Mouse (Mus musculus) forebrain, embryonic 12.5 days (tissue): ENCODE measurements around the gene Znrf1. TPM values are rescaled to one million over a fixed set of nuclear protein-coding genes. Genes with fewer than 3 reads are reported as not detected.

ENCODE experiments used
- ATAC-seq: fragments of 200-750 bp; cut with Nextera tagmentation; 2 replicates; pipeline ENCODE4 v1.8.0; 2017; ENCODE audit warnings: moderate TSS enrichment; ENCODE audit not compliant: low FRiP score
- H3K27ac ChIP-seq: fragments of 300-500 bp; sonication (generic); 2 replicates; pipeline ENCODE4 v1.5.1; 2016; ENCODE audit warnings: mild to moderate bottlenecking
- H3K27me3 ChIP-seq: fragments of 300-500 bp; sonication (generic); 2 replicates; pipeline ENCODE4 v1.6.1; 2016; ENCODE audit warnings: mild to moderate bottlenecking
- H3K36me3 ChIP-seq: fragments of 300-500 bp; sonication (generic); replicated peaks from 2 replicates; pipeline ENCODE4 v1.6.1; 2016; ENCODE audit warnings: mild to moderate bottlenecking
- H3K4me1 ChIP-seq: fragments of 300-500 bp; sonication (generic); 2 replicates; pipeline ENCODE4 v1.6.1; 2016
- H3K4me2 ChIP-seq: fragments of 300-500 bp; sonication (generic); 2 replicates; pipeline ENCODE4 v1.6.1; 2016; ENCODE audit warnings: mild to moderate bottlenecking, moderate library complexity
- H3K4me3 ChIP-seq: fragments of 300-500 bp; sonication (generic); replicated peaks from 2 replicates; pipeline ENCODE4 v1.5.1; 2016; ENCODE audit warnings: mild to moderate bottlenecking
- H3K9ac ChIP-seq: fragments of 300-500 bp; sonication (generic); 2 replicates; pipeline ENCODE4 v1.6.1; 2016; ENCODE audit warnings: mild to moderate bottlenecking
- H3K9me3 ChIP-seq: fragments of 300-500 bp; sonication (generic); 2 replicates; pipeline ENCODE4 v1.6.1; 2016
- WGBS: fragments of 180-500 bp; shearing (Covaris S2); methylation state at CpG from one replicate; pipeline ENCODE4 v1.1.7; 2016; 5-methylcytosine and 5-hydroxymethylcytosine counted together
- polyA plus RNA-seq: library from polyadenylated mRNA; unstranded; fragments of >200 nt; fragmentation: Nextera tagmentation; extraction: Ambion mirVana; gene quantifications from 2 replicates; pipeline ENCODE4 v1.2.1, GENCODE M21; 2016

Znrf1 gene
- polyA plus RNA-seq, 1 experiment from 2014 or later, result 73.8 TPM

DNA sequence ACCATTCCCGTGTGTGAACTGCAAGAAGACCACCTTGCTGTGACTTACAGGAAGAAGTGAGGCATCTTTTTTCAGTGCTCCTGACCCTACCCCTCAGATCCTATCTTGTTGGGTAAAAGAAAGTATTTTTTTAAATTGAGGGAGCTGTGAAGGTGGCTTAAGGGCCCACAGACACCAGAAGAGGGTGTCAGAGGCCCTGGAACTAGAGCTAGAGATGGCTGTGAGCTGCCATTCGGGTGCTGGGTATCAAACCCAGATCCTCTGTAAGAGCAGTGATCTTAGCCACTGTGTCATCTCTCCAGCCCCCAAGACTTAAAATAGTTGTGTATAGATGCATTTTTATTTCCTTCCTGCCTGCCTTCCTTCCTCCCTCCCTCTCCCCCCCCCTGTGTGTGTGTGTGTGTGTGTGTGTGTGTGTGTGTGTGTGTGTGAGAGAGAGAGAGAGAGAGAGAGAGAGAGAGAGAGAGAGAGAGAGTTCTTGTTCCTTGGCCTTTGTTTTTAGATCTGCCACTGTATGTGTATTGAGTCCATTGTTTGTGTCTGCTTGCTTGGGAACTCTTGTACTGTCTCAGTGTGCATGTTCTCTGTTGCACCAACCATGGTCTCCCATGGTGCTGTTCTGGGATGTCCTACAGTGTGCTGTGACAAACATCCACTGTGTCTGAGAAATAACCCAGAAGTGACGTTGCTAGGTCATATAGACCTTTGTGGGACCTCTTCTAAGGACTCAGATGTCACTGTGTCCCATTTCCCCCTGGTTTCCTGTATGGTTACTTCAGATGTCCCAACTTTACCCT is 58.3 kb downstream of the Znrf1 start:
- ATAC-seq, result no peak
- H3K9me3 ChIP-seq, result no peaks in the 10 kb centered on the region
- no peak overlapping the region for H3K9ac ChIP-seq
- no peak overlapping the region for H3K4me3 ChIP-seq
- no peak overlapping the region for H3K27ac ChIP-seq
- no peaks in the 10 kb centered on the region for H3K27me3 ChIP-seq
- WGBS, result 91% methylated on average over 3 of the region's 3 CpGs
- no peak overlapping the region for H3K4me2 ChIP-seq
- H3K36me3 ChIP-seq, result no peaks in the 10 kb centered on the region
- peaks cover 45% of the 10 kb centered on the region for H3K4me1 ChIP-seq

DNA sequence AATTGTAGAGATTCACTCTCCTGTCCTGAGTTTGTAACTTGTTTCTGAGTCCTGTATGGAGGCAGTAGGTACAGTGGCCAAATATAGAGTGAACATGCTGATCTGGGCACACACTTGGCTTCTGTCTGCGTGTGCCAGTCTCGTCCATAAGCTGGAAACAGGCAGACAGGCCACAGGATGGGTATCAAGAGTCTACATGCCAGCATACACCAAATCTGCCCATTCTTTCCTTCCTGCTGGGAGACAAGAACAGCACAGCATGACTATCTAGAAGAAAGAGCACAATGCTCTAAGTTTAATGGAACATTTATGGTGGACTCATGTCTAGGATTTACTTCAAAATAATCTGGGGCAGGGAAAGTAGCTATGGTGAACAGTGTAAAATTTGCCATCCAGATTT is 59.1 kb downstream of the Znrf1 start:
- Histone ChIP-seq H3K9me3 (no peaks in the 10 kb centered on the region), H3K27ac (no peak overlapping the region), H3K4me1 (peaks cover 45% of the 10 kb centered on the region), H3K27me3 (no peaks in the 10 kb centered on the region), H3K4me3 (no peak overlapping the region), H3K9ac (no peak overlapping the region), H3K4me2 (no peak overlapping the region), H3K36me3 (no peaks in the 10 kb centered on the region)
- no peak for ATAC-seq
- WGBS, result 95% methylated on average over 2 of the region's 2 CpGs

DNA sequence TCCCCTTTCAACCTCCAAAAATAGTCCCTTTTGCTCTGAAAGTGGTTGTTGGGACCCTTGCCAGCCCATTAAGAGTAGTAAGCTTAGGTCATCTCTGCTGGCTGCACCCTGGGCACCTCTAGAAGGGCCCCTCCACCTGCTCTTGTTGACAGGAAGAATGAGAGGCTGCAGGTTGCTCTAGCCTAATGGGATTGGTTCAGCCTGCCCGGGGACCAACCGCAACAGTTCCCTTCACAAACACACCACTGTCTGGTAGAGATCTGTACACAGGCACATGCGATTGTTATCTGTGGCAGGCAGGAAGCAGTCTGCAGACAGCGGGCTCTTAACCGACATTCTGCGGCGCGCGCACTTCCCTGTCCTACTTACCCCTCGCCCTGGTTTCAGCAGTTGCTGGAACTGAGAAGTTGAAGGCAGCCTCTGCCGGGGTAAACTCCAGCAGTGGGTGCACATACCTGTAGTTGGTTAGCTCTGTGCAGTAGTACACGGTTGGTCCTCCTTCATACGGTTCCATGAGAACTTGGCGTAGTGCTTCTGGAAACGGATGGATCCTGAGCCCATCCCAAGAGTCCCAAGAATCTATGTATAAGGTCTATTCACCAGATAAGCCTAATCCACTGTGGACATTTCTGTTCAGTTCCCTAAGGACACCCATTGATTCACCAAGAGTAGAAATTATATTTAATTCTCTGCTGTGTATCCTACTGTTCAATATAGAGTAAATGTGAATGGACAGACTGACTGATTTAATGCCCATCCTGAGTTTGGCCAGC is 60.0 kb downstream of the Znrf1 start:
- Histone ChIP-seq H3K4me3 (no peak overlapping the region), H3K4me1 (peaks cover 45% of the 10 kb centered on the region), H3K9me3 (no peaks in the 10 kb centered on the region), H3K27ac (no peak overlapping the region), H3K4me2 (no peak overlapping the region), H3K36me3 (no peaks in the 10 kb centered on the region), H3K27me3 (no peaks in the 10 kb centered on the region), H3K9ac (no peak overlapping the region)
- ATAC-seq, result no peak
- 90% methylated on average over 15 of the region's 15 CpGs for WGBS

DNA sequence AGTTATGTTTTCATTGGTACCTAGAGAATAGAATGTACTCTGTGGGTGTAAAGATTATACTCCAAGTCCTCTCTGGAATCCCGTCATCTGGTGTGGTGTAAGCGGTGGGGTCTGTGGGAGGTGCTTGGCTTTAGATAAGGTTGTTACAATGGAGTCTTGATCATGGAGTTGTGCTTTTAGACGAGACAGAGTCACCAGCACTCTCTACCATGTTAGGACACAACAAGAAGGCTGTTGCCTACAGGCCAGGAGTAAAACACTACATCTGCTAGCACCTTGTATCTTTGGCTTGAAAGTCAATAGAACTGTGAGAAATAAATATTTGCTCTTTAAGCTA is 60.6 kb downstream of the Znrf1 start:
- Histone ChIP-seq H3K4me2 (no peak overlapping the region), H3K27ac (no peak overlapping the region), H3K9me3 (no peaks in the 10 kb centered on the region), H3K27me3 (no peaks in the 10 kb centered on the region), H3K4me1 (peaks cover 45% of the 10 kb centered on the region), H3K36me3 (no peaks in the 10 kb centered on the region), H3K9ac (no peak overlapping the region), H3K4me3 (no peak overlapping the region)
- no peak for ATAC-seq
- WGBS, result 71% methylated on average over 3 of the region's 3 CpGs

DNA sequence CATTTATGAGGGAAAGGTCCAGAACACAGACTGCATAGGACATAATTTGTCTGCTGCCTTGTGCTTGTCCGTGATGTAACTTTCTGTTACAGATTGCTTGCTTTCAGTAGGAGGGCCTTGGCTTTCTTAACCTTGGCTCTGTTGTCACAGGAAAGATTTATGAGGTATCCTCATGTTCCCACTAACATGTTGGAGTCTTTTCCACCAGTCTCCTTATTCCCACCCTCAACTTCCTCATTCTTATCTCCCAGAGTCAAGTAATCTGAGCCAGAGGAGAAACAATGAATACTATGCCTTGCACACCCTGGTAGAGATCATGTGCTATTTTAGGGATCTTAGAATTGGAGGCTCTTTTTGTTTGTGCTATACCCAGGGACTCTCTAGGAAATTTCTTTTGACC is 61.4 kb downstream of the Znrf1 start:
- peaks cover 38% of the 10 kb centered on the region for H3K4me1 ChIP-seq
- ATAC-seq, result no peak
- H3K4me2 ChIP-seq, result no peak overlapping the region
- H3K27me3 ChIP-seq, result no peaks in the 10 kb centered on the region
- no peak overlapping the region for H3K9ac ChIP-seq
- WGBS, result 92% methylated on average over 1 of the region's 1 CpGs
- no peaks in the 10 kb centered on the region for H3K9me3 ChIP-seq
- H3K36me3 ChIP-seq, result no peaks in the 10 kb centered on the region
- H3K27ac ChIP-seq, result no peak overlapping the region
- no peak overlapping the region for H3K4me3 ChIP-seq

DNA sequence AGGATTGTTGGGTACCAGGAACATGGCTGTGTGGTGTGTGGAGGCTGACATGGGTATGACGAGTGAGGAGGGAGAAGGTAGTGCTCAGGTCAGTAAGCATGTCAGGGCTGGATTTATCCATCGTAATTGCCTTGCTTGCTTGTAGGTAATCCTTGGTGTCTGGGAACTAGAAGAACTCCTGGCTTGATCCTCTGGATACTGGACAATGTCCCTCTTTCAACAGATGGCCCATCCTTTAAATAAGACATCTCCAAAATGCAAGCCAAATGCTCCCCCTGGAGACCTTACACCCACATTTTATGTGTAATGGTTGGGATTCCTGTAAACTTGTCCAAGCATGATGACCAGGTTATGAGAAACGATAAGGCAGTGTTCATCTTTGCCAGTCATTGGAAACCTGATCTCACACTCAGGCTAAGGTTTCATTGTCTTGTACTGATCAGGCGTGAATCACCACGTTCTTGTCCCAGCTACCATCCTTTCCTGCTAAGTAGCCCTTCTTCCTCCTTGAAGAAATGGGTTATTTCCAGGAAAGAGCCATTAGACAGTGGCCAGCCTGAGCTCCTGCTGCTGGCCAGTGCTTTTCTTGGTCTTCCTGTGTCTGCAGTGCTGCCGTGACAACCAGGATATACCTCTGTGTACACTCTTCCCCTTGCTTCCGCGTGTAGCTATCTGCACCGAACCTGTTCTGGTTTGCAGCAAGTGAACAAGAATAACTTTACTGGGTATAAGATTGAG is 64.0 kb downstream of the Znrf1 start:
- WGBS, result 82% methylated on average over 9 of the region's 9 CpGs
- Histone ChIP-seq H3K4me3 (no peak overlapping the region), H3K36me3 (no peaks in the 10 kb centered on the region), H3K4me2 (no peak overlapping the region), H3K27me3 (no peaks in the 10 kb centered on the region), H3K9me3 (no peaks in the 10 kb centered on the region), H3K9ac (no peak overlapping the region), H3K27ac (no peak overlapping the region), H3K4me1 (peaks cover 16% of the 10 kb centered on the region)
- no peak for ATAC-seq

DNA sequence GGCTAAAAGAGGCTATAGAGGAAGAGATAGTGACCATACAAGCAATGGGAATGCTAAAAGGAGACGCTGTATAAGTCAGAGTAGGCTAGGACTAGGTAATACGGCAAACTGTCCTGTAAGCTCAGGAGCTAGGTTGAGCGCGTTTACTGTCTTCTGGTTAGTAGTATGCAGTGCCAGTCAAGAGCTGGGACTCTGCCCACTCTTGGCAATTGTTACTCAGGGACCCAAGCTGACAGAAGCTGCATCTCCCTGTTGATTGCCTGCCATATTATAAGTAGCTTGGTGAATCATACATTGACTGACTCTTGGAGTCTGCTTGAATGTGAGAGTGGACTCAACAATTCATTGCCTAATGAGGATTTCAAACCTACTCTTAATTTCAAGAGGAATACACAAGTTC is 66.2 kb downstream of the Znrf1 start:
- no peak overlapping the region for H3K9ac ChIP-seq
- H3K4me3 ChIP-seq, result no peak overlapping the region
- no peaks in the 10 kb centered on the region for H3K36me3 ChIP-seq
- H3K27me3 ChIP-seq, result no peaks in the 10 kb centered on the region
- no peaks in the 10 kb centered on the region; the same call in 1 of the 2 replicates for H3K4me1 ChIP-seq
- H3K4me2 ChIP-seq, result no peak overlapping the region
- H3K27ac ChIP-seq, result no peak overlapping the region
- no peaks in the 10 kb centered on the region for H3K9me3 ChIP-seq
- 97% methylated on average over 4 of the region's 4 CpGs for WGBS
- ATAC-seq, result no peak

DNA sequence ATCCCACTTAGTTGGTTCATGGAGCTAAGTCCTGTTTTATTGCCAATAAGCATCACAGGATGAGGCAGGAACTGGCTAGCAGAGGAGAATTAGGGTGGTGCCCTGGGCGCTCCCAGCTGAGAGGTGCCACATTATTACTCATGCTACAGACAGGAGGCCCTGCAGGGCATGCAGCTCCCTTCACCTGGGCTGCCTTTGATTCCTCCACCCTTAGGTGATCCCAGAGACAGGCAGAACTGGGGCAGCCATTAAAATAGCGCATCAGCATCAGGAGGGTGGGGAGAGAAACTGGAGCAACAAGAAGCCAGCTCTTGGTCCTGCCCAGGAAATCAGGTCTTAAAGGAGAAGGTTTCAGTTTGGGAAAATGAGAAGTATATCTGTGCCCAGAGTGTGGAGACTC is 69.1 kb downstream of the Znrf1 start:
- no peaks in the 10 kb centered on the region for H3K36me3 ChIP-seq
- H3K9me3 ChIP-seq, result no peaks in the 10 kb centered on the region
- WGBS, result 100% methylated on average over 2 of the region's 2 CpGs
- H3K4me2 ChIP-seq, result no peak overlapping the region
- H3K27ac ChIP-seq, result no peak overlapping the region
- no peaks in the 10 kb centered on the region for H3K27me3 ChIP-seq
- H3K4me3 ChIP-seq, result no peak overlapping the region
- ATAC-seq, result no peak
- H3K9ac ChIP-seq, result no peak overlapping the region
- H3K4me1 ChIP-seq, result no peaks in the 10 kb centered on the region

DNA sequence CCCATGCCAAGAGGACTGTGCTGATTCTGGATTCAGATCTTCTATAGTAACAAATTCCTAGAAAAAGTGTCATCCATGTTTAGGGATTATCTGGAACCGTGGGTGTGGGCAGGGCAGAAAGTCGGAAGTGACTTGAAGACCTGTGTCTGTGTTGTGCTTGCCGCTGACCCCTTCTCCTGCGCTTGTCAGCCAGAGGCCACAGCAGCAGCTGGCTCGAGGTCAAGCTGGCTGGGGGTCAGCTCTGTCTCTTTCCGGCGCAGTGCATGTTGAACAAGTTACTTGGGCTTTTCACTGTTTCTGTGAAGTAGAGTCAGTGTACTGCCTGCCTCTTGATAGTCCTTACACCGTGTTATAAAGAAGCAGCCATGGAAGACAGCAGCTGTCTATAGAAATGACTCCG is 71.1 kb downstream of the Znrf1 start:
- Histone ChIP-seq H3K36me3 (peaks cover 3% of the 10 kb centered on the region; the same call in 1 of the 2 replicates), H3K27me3 (no peaks in the 10 kb centered on the region), H3K4me3 (no peak overlapping the region), H3K9me3 (no peaks in the 10 kb centered on the region), H3K4me2 (no peak overlapping the region), H3K9ac (no peak overlapping the region), H3K27ac (no peak overlapping the region), H3K4me1 (no peaks in the 10 kb centered on the region)
- 92% methylated on average over 9 of the region's 9 CpGs for WGBS
- ATAC-seq, result no peak

DNA sequence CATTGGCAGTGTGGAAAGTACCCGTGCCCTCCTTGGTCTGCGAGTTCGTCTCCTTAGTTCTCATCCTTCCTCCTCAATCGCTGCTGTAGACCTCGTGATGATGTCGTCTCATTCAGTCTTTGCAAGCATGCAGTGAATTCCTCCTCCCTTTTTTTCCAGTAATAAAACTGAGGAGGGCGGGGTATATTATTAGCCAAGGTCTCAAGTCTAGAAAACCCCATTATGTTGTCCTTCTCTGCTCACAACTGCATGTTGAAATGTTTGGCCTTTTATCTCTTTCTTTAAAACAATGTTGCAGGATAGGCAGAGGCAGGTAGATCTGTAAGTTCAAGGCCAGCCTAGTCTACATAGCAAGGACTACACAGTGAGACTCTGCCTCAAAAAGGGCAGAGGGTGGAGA is 71.5 kb downstream of the Znrf1 start:
- 92% methylated on average over 7 of the region's 7 CpGs for WGBS
- H3K36me3 ChIP-seq, result peaks cover 3% of the 10 kb centered on the region
- H3K9me3 ChIP-seq, result no peaks in the 10 kb centered on the region
- H3K4me2 ChIP-seq, result no peak overlapping the region
- H3K27ac ChIP-seq, result no peak overlapping the region
- no peaks in the 10 kb centered on the region for H3K27me3 ChIP-seq
- H3K4me1 ChIP-seq, result no peaks in the 10 kb centered on the region
- no peak for ATAC-seq
- H3K9ac ChIP-seq, result no peak overlapping the region
- H3K4me3 ChIP-seq, result no peak overlapping the region

DNA sequence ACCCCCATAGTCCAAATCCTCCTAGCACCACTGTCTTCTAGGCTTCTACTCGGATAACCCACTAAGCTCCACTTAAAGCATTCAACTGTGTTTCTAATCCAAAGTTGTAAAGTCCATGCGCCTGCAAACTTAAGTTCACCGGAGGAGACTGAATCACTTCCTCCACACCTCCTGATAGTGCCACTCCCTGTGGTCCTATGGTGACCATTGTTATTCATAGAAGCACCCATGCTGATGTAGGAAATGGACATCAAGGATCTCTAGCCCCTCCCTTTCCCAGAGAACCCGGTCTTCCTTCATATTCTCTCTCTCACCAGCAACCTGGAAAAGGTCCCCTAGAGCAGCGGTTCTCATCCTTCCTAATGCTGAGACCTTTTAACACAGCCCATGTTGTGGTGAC is 77.3 kb downstream of the Znrf1 start:
- Histone ChIP-seq H3K27ac (no peak overlapping the region), H3K4me1 (0 out of 2 replicates have a peak, but pooled peaks cover 8% of the 10 kb centered on the region), H3K36me3 (peaks cover 8% of the 10 kb centered on the region), H3K4me2 (no peak overlapping the region), H3K9me3 (no peaks in the 10 kb centered on the region), H3K4me3 (no peak overlapping the region), H3K27me3 (no peaks in the 10 kb centered on the region), H3K9ac (no peak overlapping the region)
- 88% methylated on average over 5 of the region's 5 CpGs for WGBS
- ATAC-seq, result no peak

DNA sequence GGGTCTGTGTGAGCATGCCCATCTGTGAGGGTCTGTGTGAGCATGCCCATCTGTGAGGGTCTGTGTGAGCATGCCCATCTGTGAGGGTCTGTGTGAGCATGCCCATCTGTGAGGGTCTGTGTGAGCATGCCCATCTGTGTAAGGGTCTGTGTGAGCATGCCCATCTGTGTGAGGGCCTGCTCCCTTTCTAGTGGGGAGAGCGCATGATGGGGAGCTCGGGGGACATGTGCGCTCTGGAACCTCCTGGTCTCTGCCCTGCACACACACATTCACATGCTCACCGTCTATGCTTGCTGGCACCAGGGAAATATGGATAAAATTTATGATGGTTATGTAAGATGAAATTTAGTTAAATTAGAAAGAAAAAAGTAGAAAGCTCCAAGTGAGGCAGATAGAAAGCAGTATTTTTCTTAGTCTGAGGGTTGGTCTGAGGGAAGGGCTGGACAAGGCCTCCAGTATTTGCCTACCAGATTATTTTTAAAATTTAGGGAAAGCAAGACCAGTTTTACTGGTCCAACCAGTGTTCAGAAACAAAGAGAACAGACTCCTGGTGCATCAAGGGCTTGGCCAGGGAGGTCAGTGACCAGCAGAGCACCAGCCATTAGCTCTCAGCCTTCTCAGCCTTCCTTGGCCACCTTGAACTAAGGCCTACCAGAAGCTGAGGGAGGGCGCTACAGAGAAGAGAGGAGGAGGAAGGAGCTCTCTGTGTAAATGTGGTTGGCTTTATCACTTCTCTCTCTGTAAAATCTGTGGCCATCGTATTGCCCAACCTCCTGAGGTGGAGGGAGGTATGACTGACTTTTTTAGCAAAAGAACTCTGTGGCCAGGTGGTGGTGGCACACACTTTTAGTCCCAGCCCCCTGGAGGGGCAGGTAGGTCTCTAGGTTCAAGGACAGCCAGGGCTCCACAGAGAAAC is 79.1 kb downstream of the Znrf1 start:
- Histone ChIP-seq H3K4me3 (no peak overlapping the region), H3K36me3 (peaks cover 14% of the 10 kb centered on the region), H3K27me3 (no peaks in the 10 kb centered on the region), H3K9me3 (no peaks in the 10 kb centered on the region), H3K4me1 (0 out of 2 replicates have a peak, but pooled peaks cover 8% of the 10 kb centered on the region), H3K4me2 (no peak overlapping the region), H3K9ac (no peak overlapping the region), H3K27ac (no peak overlapping the region)
- 93% methylated on average over 6 of the region's 6 CpGs for WGBS
- no peak for ATAC-seq
